18 mouse cellular contexts compared by ENCODE assay signal in the genomic region with DNA sequence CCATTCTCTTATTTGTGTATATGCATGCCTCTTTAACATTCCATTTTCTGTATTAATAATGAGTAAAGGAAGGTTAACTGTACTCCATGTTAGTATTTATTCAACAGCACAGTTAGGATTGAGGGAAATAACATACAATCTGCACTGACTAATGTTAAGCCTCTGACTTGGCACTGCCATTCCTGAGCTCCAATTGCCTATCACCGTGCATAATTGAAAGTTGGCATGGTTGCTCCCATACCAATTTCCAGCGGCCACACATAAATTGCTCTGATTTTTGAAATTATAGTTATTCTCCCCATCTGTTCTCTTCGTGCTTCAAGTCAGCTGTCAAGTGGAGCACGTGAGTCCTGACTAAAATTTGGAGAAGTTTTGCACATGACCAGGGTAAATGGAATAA.
A peak's percentile ranks its signal among the peaks of the same experiment; 100 is the strongest.
DNase-seq lines count a peak whose midpoint lies in the region; ATAC-seq lines count a peak whose summit lies in the region.
"Had no signal": no experiment of that assay in that cellular context is flagged by ENCODE, and none has a peak within 500 bp of the region (broad histone marks: within the 10 kb centered on the region; RNA-seq: fewer than 3 reads in every experiment).

No protein-coding gene starts in this region.

- no peak overlapping the region for H3K27ac ChIP-seq in forebrain, embryonic 13.5 days
- no peak overlapping the region for H3K27ac ChIP-seq in forebrain, embryonic 12.5 days
- no peak overlapping the region for H3K27ac ChIP-seq in forebrain, embryonic 16.5 days (ENCODE audit: low read length)
- H3K27ac ChIP-seq: embryonic facial prominence, embryonic 15.5 days; gastrocnemius, adult 2 months had no signal

- H3K27me3 ChIP-seq in forebrain, embryonic 13.5 days: no peaks in the 10 kb centered on the region
- H3K27me3 ChIP-seq in forebrain, embryonic 12.5 days: no peaks in the 10 kb centered on the region
- no peaks in the 10 kb centered on the region for H3K27me3 ChIP-seq in forebrain, embryonic 16.5 days (replicated peaks; ENCODE audit: control insufficient read depth, insufficient read depth, low read length)
- H3K27me3 ChIP-seq: embryonic facial prominence, embryonic 15.5 days; heart, embryonic 12.5 days had no signal

- WGBS in forebrain, embryonic 13.5 days: 87% methylated on average over 4 of the region's 4 CpGs
- 89% methylated on average over 4 of the region's 4 CpGs for WGBS in forebrain, embryonic 12.5 days
- 53% methylated on average over 4 of the region's 4 CpGs for WGBS in forebrain, embryonic 16.5 days

- no peaks in the 10 kb centered on the region for H3K9me3 ChIP-seq in forebrain, embryonic 13.5 days (replicated peaks)
- no peaks in the 10 kb centered on the region for H3K9me3 ChIP-seq in forebrain, embryonic 12.5 days
- no peaks in the 10 kb centered on the region for H3K9me3 ChIP-seq in forebrain, embryonic 16.5 days (ENCODE audit: control insufficient read depth, low read length)
- H3K9me3 ChIP-seq: embryonic facial prominence, embryonic 15.5 days; heart, embryonic 12.5 days had no signal

- peak; percentile 53; the same call in 1 of the 2 replicates for ATAC-seq in forebrain, embryonic 13.5 days
- no peak for ATAC-seq in forebrain, embryonic 12.5 days (ENCODE audit: low FRiP score)
- ATAC-seq in forebrain, embryonic 16.5 days: peak; percentile 79
- ATAC-seq: hindbrain, embryonic 16.5 days had no signal

- DNase-seq in layer of hippocampus, adult 9-11 months: peak; percentile 16
- DNase-seq in layer of hippocampus, postnatal 10 days (ENCODE audit: low spot score in 2 of 2): no peak
- peak; percentile 40 for DNase-seq in brain, adult 2 months (ENCODE audit: low read depth, low spot score)
- DNase-seq in adrenal gland, postnatal 4 days (ENCODE audit: low spot score in 2 of 2): no peak
- DNase-seq: adrenal gland, adult 8-10 months; adrenal gland, postnatal 36 days; cerebellum, adult 8-10 months; cerebellum, postnatal 36 days; gastrocnemius, adult 2 months; gastrocnemius, postnatal 25 days; kidney, adult 18-20 months had no signal

- no peak overlapping the region for H3K9ac ChIP-seq in forebrain, embryonic 13.5 days
- H3K9ac ChIP-seq in forebrain, embryonic 12.5 days: no peak overlapping the region
- no peak overlapping the region for H3K9ac ChIP-seq in forebrain, embryonic 16.5 days (replicated peaks; ENCODE audit: low read depth, low read length)
- H3K9ac ChIP-seq: embryonic facial prominence, embryonic 15.5 days; heart, embryonic 12.5 days had no signal

- no peaks in the 10 kb centered on the region for H3K36me3 ChIP-seq in forebrain, embryonic 13.5 days (ENCODE audit: poor library complexity, severe bottlenecking)
- no peaks in the 10 kb centered on the region for H3K36me3 ChIP-seq in forebrain, embryonic 12.5 days (replicated peaks)
- no peaks in the 10 kb centered on the region for H3K36me3 ChIP-seq in forebrain, embryonic 16.5 days (ENCODE audit: control insufficient read depth, insufficient read depth)
- H3K36me3 ChIP-seq: embryonic facial prominence, embryonic 15.5 days; heart, embryonic 12.5 days had no signal

- no peak overlapping the region for H3K4me3 ChIP-seq in forebrain, embryonic 13.5 days
- no peak overlapping the region for H3K4me3 ChIP-seq in forebrain, embryonic 12.5 days (replicated peaks)
- no peak overlapping the region for H3K4me3 ChIP-seq in forebrain, embryonic 16.5 days (replicated peaks; ENCODE audit: low read length)
- H3K4me3 ChIP-seq: embryonic facial prominence, embryonic 15.5 days; erythroblast, embryonic 14.5 days; gastrocnemius, adult 2 months; heart, embryonic 12.5 days had no signal

- no peaks in the 10 kb centered on the region for H3K4me1 ChIP-seq in forebrain, embryonic 13.5 days
- no peaks in the 10 kb centered on the region for H3K4me1 ChIP-seq in forebrain, embryonic 12.5 days
- no peaks in the 10 kb centered on the region for H3K4me1 ChIP-seq in forebrain, embryonic 16.5 days (replicated peaks; ENCODE audit: control insufficient read depth, insufficient read depth, low read length)
- H3K4me1 ChIP-seq: embryonic facial prominence, embryonic 15.5 days; heart, embryonic 12.5 days had no signal

- no peak overlapping the region for H3K4me2 ChIP-seq in forebrain, embryonic 13.5 days
- H3K4me2 ChIP-seq in forebrain, embryonic 12.5 days: no peak overlapping the region
- H3K4me2 ChIP-seq in forebrain, embryonic 16.5 days (ENCODE audit: low read length): no peak overlapping the region
- H3K4me2 ChIP-seq: embryonic facial prominence, embryonic 15.5 days; heart, embryonic 12.5 days had no signal

Comparison
In these comparisons a context has a peak if more than half of its experiments do, and no peak if none do; other contexts are left out.
1. DNase-seq: peak in layer of hippocampus, adult 9-11 months (single experiment) and brain, adult 2 months (single experiment); none in layer of hippocampus, postnatal 10 days (0 of 2) and adrenal gland, postnatal 4 days (0 of 2).